ENCODE assay signal across 19 mouse cellular contexts in the genomic region with DNA sequence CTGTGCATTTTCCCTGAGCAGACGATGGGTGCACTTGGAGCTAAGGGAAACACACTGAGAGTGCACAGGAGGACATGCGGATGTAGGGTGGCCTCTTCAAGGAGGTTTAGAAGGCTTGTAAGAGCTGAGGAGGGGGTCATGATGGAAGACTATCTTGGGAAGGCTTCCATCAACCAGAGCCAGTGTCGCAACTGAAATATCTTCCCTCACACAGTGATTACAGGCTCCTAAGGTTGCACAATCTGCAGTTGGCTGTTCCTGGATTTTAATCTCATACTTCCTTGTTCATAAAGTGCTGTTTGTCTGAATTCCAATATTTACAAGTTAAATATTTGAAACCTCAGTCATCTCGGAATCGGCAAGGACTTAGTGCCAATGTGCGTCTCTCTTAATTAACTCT.
DNase-seq lines count a peak whose midpoint lies in the region; ATAC-seq and TF ChIP-seq lines count a peak whose summit lies in the region.
"Had no signal": no experiment of that assay in that cellular context is flagged by ENCODE, and none has a peak within 500 bp of the region (broad histone marks: within the 10 kb centered on the region; RNA-seq: fewer than 3 reads in every experiment).

No protein-coding gene starts in this region.

- no peak overlapping the region for H3K9ac ChIP-seq in intestine, embryonic 15.5 days
- H3K9ac ChIP-seq in stomach, postnatal 0 days (ENCODE audit: low read length): no peak overlapping the region
- H3K9ac ChIP-seq: liver, postnatal 0 days; neural tube, embryonic 15.5 days had no signal

- no peak overlapping the region for H3K4me2 ChIP-seq in intestine, embryonic 15.5 days (replicated peaks)
- H3K4me2 ChIP-seq in stomach, postnatal 0 days (replicated peaks; ENCODE audit: low read depth): no peak overlapping the region
- H3K4me2 ChIP-seq: midbrain, embryonic 11.5 days; neural tube, embryonic 15.5 days had no signal

- ATAC-seq in intestine, embryonic 15.5 days: peak; percentile 78
- peak; percentile 80 for ATAC-seq in stomach, postnatal 0 days (ENCODE audit: low FRiP score, low TSS enrichment)
- ATAC-seq: forebrain, embryonic 16.5 days; liver, postnatal 0 days had no signal

- no peak for TF ChIP-seq EP300 in stomach, postnatal 0 days (optimal IDR thresholded peaks at IDR 0.05)

- no peaks in the 10 kb centered on the region for H3K36me3 ChIP-seq in intestine, embryonic 15.5 days
- H3K36me3 ChIP-seq in stomach, postnatal 0 days (ENCODE audit: control insufficient read depth, insufficient read depth, low read length): no peaks in the 10 kb centered on the region
- H3K36me3 ChIP-seq: embryonic facial prominence, embryonic 10.5 days; neural tube, embryonic 15.5 days had no signal

- H3K27me3 ChIP-seq in intestine, embryonic 15.5 days (replicated peaks): no peaks in the 10 kb centered on the region
- H3K27me3 ChIP-seq in stomach, postnatal 0 days (ENCODE audit: control insufficient read depth, insufficient read depth, low read length): no peaks in the 10 kb centered on the region
- H3K27me3 ChIP-seq: neural tube, embryonic 15.5 days had no signal

- DNase-seq in heart, adult 18-20 months: peak; percentile 13 to 33
- no peak for DNase-seq in heart, postnatal 25 days (ENCODE audit: low spot score)
- peak; percentile 77 for DNase-seq in lung, postnatal 25 days (ENCODE audit: low spot score)
- peak; percentile 36 for DNase-seq in stomach, postnatal 0 days (ENCODE audit: low spot score)
- DNase-seq in layer of hippocampus, adult 8-10 months (ENCODE audit: low spot score in 2 of 2): no peak
- DNase-seq in thymus, postnatal 25 days: no peak
- DNase-seq: adrenal gland, postnatal 10 days; cerebellum, adult 18-20 months; heart, adult 2 months; liver, postnatal 0 days; right cerebral cortex, postnatal 4 days had no signal

- H3K9me3 ChIP-seq in intestine, embryonic 15.5 days: no peaks in the 10 kb centered on the region
- H3K9me3 ChIP-seq in stomach, postnatal 0 days (ENCODE audit: control insufficient read depth, low read length): no peaks in the 10 kb centered on the region
- H3K9me3 ChIP-seq: embryonic facial prominence, embryonic 10.5 days; neural tube, embryonic 15.5 days had no signal

- intact Hi-C loops in heart, postnatal 25 days (cut with DNase I): no loop called here

- no peak overlapping the region for H3K4me3 ChIP-seq in intestine, embryonic 15.5 days (replicated peaks)
- H3K4me3 ChIP-seq in stomach, postnatal 0 days (ENCODE audit: low read depth, low read length): no peak overlapping the region
- H3K4me3 ChIP-seq: embryonic facial prominence, embryonic 10.5 days; heart, adult 2 months; layer of hippocampus, adult 2 months; myocyte; neural tube, embryonic 15.5 days had no signal

- TF ChIP-seq CTCF in stomach, postnatal 0 days (IDR thresholded peaks at IDR 0.05; ENCODE audit: low read depth): no peak

- WGBS in intestine, embryonic 15.5 days: 70% methylated on average over 6 of the region's 6 CpGs
- WGBS in stomach, postnatal 0 days: 43% methylated on average over 6 of the region's 6 CpGs

- H3K27ac ChIP-seq in intestine, embryonic 15.5 days: no peak overlapping the region
- H3K27ac ChIP-seq in stomach, postnatal 0 days (replicated peaks): peak overlapping the region; percentile 67
- H3K27ac ChIP-seq: embryonic facial prominence, embryonic 10.5 days; heart, adult 2 months; kidney, postnatal 0 days; layer of hippocampus, adult 2 months; neural tube, embryonic 15.5 days had no signal

- H3K4me1 ChIP-seq in intestine, embryonic 15.5 days (replicated peaks): peaks cover 8% of the 10 kb centered on the region; the same call in 1 of the 2 replicates
- 0 out of 2 replicates have a peak, but pooled peaks cover 5% of the 10 kb centered on the region for H3K4me1 ChIP-seq in stomach, postnatal 0 days (replicated peaks; ENCODE audit: control insufficient read depth, insufficient read depth)
- H3K4me1 ChIP-seq: neural tube, embryonic 15.5 days had no signal

Comparison
In these comparisons a context has a peak if more than half of its experiments do, and no peak if none do; other contexts are left out.
1. DNase-seq: peak in heart, adult 18-20 months (2 of 2), lung, postnatal 25 days (single experiment) and stomach, postnatal 0 days (single experiment); none in heart, postnatal 25 days (single experiment), layer of hippocampus, adult 8-10 months (0 of 2) and thymus, postnatal 25 days (single experiment).